Mouse (Mus musculus) hindbrain, embryonic 15.5 days (tissue): ENCODE results near the gene Dleu7. TPM values are rescaled to one million over a fixed set of nuclear protein-coding genes. Genes with fewer than 3 reads are reported as not detected.

ENCODE experiments used
- ATAC-seq: fragments of 200-750 bp; cut with Nextera tagmentation; 2 replicates; pipeline ENCODE4 v1.8.0; 2017; ENCODE audit warnings: low read depth, moderate number of reproducible peaks, moderate TSS enrichment; ENCODE audit not compliant: low FRiP score
- H3K27ac ChIP-seq: fragments of 300-500 bp; sonication (generic); replicated peaks from 2 replicates; pipeline ENCODE4 v1.5.1; 2015; ENCODE audit warnings: mild to moderate bottlenecking, inconsistent platforms
- H3K27me3 ChIP-seq: fragments of 300-500 bp; sonication (generic); 2 replicates; pipeline ENCODE4 v1.6.1; 2015; ENCODE audit warnings: control low read depth, inconsistent platforms
- H3K36me3 ChIP-seq: fragments of 300-500 bp; sonication (generic); 2 replicates; pipeline ENCODE4 v1.6.1; 2015; ENCODE audit warnings: control low read depth, inconsistent platforms
- H3K4me1 ChIP-seq: fragments of 300-500 bp; sonication (generic); replicated peaks from 2 replicates; pipeline ENCODE4 v1.6.1; 2015; ENCODE audit warnings: control low read depth, inconsistent platforms
- H3K4me2 ChIP-seq: fragments of 300-500 bp; sonication (generic); 2 replicates; pipeline ENCODE4 v1.6.1; 2015; ENCODE audit warnings: moderate library complexity, mild to moderate bottlenecking, inconsistent platforms
- H3K4me3 ChIP-seq: fragments of 300-500 bp; sonication (generic); 2 replicates; pipeline ENCODE4 v1.5.1; 2015; ENCODE audit warnings: mild to moderate bottlenecking, inconsistent platforms
- H3K9ac ChIP-seq: fragments of 300-500 bp; sonication (generic); 2 replicates; pipeline ENCODE4 v1.6.1; 2015; ENCODE audit warnings: inconsistent platforms
- H3K9me3 ChIP-seq: fragments of 300-500 bp; sonication (generic); 2 replicates; pipeline ENCODE4 v1.6.1; 2016; ENCODE audit warnings: control low read depth, inconsistent platforms
- WGBS: fragments of 180-500 bp; shearing (Covaris S2); methylation state at CpG from one replicate; pipeline ENCODE4 v1.1.7; 2015; 5-methylcytosine and 5-hydroxymethylcytosine counted together
- polyA plus RNA-seq: library from polyadenylated mRNA; unstranded; fragments of >200 nt; fragmentation: Nextera tagmentation; extraction: Ambion mirVana; gene quantifications from 2 replicates; pipeline ENCODE4 v1.2.1, GENCODE M21; 2015

The Dleu7 gene
- polyA plus RNA-seq, 1 experiment from 2014 or later, result 18.4 TPM

- no peak overlapping the region for H3K27ac ChIP-seq
These were observed 30.6 kb upstream of the Dleu7 start for GRCm38 (mm10) chr14:62323457-62323856.

GRCm38 (mm10) chr14:62322581-62323344 lies 29.9 kb upstream of the Dleu7 start:
- Histone ChIP-seq H3K27ac (no peak overlapping the region), H3K4me2 (no peak overlapping the region), H3K9ac (no peak overlapping the region), H3K27me3 (no peaks in the 10 kb centered on the region), H3K9me3 (no peaks in the 10 kb centered on the region), H3K36me3 (no peaks in the 10 kb centered on the region), H3K4me1 (no peaks in the 10 kb centered on the region), H3K4me3 (no peak overlapping the region)
- WGBS, result 52% methylated on average over 6 of the region's 6 CpGs
- ATAC-seq, result no peak

More at GRCm38 (mm10) chr14:62323457-62323856, 30.6 kb upstream of the Dleu7 start:
- Histone ChIP-seq H3K9ac (no peak overlapping the region), H3K27me3 (no peaks in the 10 kb centered on the region), H3K9me3 (no peaks in the 10 kb centered on the region), H3K4me2 (no peak overlapping the region), H3K36me3 (no peaks in the 10 kb centered on the region), H3K4me1 (no peaks in the 10 kb centered on the region), H3K4me3 (no peak overlapping the region)
- ATAC-seq, result no peak
- 92% methylated on average over 5 of the region's 5 CpGs for WGBS

- 97% methylated on average over 1 of the region's 1 CpGs for WGBS
- no peak overlapping the region for H3K4me2 ChIP-seq
- no peak overlapping the region for H3K27ac ChIP-seq
- H3K4me3 ChIP-seq, result no peak overlapping the region
- H3K27me3 ChIP-seq, result no peaks in the 10 kb centered on the region
- H3K36me3 ChIP-seq, result no peaks in the 10 kb centered on the region
- H3K9me3 ChIP-seq, result no peaks in the 10 kb centered on the region
- peaks cover 5% of the 10 kb centered on the region; the same call in 1 of the 2 replicates for H3K4me1 ChIP-seq
- ATAC-seq, result no peak
- H3K9ac ChIP-seq, result no peak overlapping the region
These were observed 18.8 kb upstream of the Dleu7 start for GRCm38 (mm10) chr14:62311672-62312071.

- Histone ChIP-seq H3K9ac (no peak overlapping the region), H3K36me3 (no peaks in the 10 kb centered on the region), H3K27ac (no peak overlapping the region), H3K4me2 (no peak overlapping the region), H3K9me3 (no peaks in the 10 kb centered on the region), H3K4me1 (peaks cover 5% of the 10 kb centered on the region; the same call in 1 of the 2 replicates), H3K27me3 (no peaks in the 10 kb centered on the region), H3K4me3 (no peak overlapping the region)
- ATAC-seq, result no peak
- 27% methylated on average over 2 of the region's 2 CpGs for WGBS
These were observed 16.2 kb upstream of the Dleu7 start for GRCm38 (mm10) chr14:62309026-62309425.

GRCm38 (mm10) chr14:62307555-62307954 lies 14.7 kb upstream of the Dleu7 start:
- H3K4me1 ChIP-seq, result peaks cover 5% of the 10 kb centered on the region; the same call in 1 of the 2 replicates
- 78% methylated on average over 1 of the region's 1 CpGs for whole genome bisulfite sequencing
- no peak overlapping the region for H3K4me2 ChIP-seq
- no peaks in the 10 kb centered on the region for H3K36me3 ChIP-seq
- no peak overlapping the region for H3K4me3 ChIP-seq
- no peaks in the 10 kb centered on the region for H3K9me3 ChIP-seq
- no peak overlapping the region for H3K27ac ChIP-seq
- H3K9ac ChIP-seq, result no peak overlapping the region
- ATAC-seq, result no peak
- H3K27me3 ChIP-seq, result no peaks in the 10 kb centered on the region

GRCm38 (mm10) chr14:62300031-62300430 lies 7.2 kb upstream of the Dleu7 start:
- no peaks in the 10 kb centered on the region for H3K36me3 ChIP-seq
- ATAC-seq, result no peak
- H3K9ac ChIP-seq, result no peak overlapping the region
- no peak overlapping the region for H3K27ac ChIP-seq
- H3K4me1 ChIP-seq, result no peaks in the 10 kb centered on the region
- H3K9me3 ChIP-seq, result no peaks in the 10 kb centered on the region
- H3K4me3 ChIP-seq, result no peak overlapping the region
- no peaks in the 10 kb centered on the region for H3K27me3 ChIP-seq
- no peak overlapping the region for H3K4me2 ChIP-seq
- 76% methylated on average over 3 of the region's 3 CpGs for WGBS

- Histone ChIP-seq H3K4me3 (no peak overlapping the region), H3K4me2 (no peak overlapping the region), H3K36me3 (no peaks in the 10 kb centered on the region), H3K27ac (no peak overlapping the region), H3K9ac (no peak overlapping the region), H3K27me3 (no peaks in the 10 kb centered on the region), H3K4me1 (no peaks in the 10 kb centered on the region), H3K9me3 (no peaks in the 10 kb centered on the region)
- ATAC-seq, result no peak
- 93% methylated on average over 1 of the region's 1 CpGs for WGBS
These were observed 6.0 kb upstream of the Dleu7 start for GRCm38 (mm10) chr14:62298808-62299207.

- Histone ChIP-seq H3K9ac (peak overlapping the region; percentile 74), H3K27me3 (no peaks in the 10 kb centered on the region), H3K4me2 (peak overlapping the region; percentile 99), H3K36me3 (no peaks in the 10 kb centered on the region), H3K4me1 (peaks cover 19% of the 10 kb centered on the region), H3K4me3 (peak overlapping the region; percentile 61), H3K27ac (no peak overlapping the region), H3K9me3 (no peaks in the 10 kb centered on the region)
- 35% methylated on average over 6 of the region's 7 CpGs for WGBS
- no peak for ATAC-seq
These were observed 720 bp downstream of the Dleu7 start for GRCm38 (mm10) chr14:62292166-62292487.

GRCm38 (mm10) chr14:62291406-62291987 lies 1.4 kb downstream of the Dleu7 start:
- 0 out of 2 replicates have a peak overlapping the region, but pooled peaks have one; percentile 61 for H3K4me3 ChIP-seq
- 95% methylated on average over 1 of the region's 1 CpGs for WGBS

GRCm38 (mm10) chr14:62288731-62289130 lies 4.1 kb downstream of the Dleu7 start:
- Histone ChIP-seq H3K9ac (no peak overlapping the region), H3K9me3 (no peaks in the 10 kb centered on the region), H3K4me1 (peaks cover 19% of the 10 kb centered on the region), H3K36me3 (no peaks in the 10 kb centered on the region), H3K4me3 (no peak overlapping the region), H3K27ac (no peak overlapping the region), H3K4me2 (no peak overlapping the region), H3K27me3 (no peaks in the 10 kb centered on the region)
- ATAC-seq, result no peak
- WGBS, result 95% methylated on average over 3 of the region's 3 CpGs

More at GRCm38 (mm10) chr14:62291406-62291987, 1.4 kb downstream of the Dleu7 start:
- no peaks in the 10 kb centered on the region for H3K36me3 ChIP-seq
- peak overlapping the region; percentile 99 for H3K4me2 ChIP-seq
- no peaks in the 10 kb centered on the region for H3K27me3 ChIP-seq
- no peak for ATAC-seq
- H3K27ac ChIP-seq, result no peak overlapping the region
- peaks cover 19% of the 10 kb centered on the region for H3K4me1 ChIP-seq
- no peak overlapping the region for H3K9ac ChIP-seq
- no peaks in the 10 kb centered on the region for H3K9me3 ChIP-seq

GRCm38 (mm10) chr14:62282974-62283373 lies 9.9 kb downstream of the Dleu7 start:
- H3K27ac ChIP-seq, result no peak overlapping the region
- H3K4me3 ChIP-seq, result no peak overlapping the region
- H3K9me3 ChIP-seq, result no peaks in the 10 kb centered on the region
- WGBS, result 76% methylated on average over 2 of the region's 2 CpGs
- no peak overlapping the region for H3K4me2 ChIP-seq
- no peaks in the 10 kb centered on the region for H3K36me3 ChIP-seq
- no peaks in the 10 kb centered on the region for H3K27me3 ChIP-seq
- no peak for ATAC-seq
- no peak overlapping the region for H3K9ac ChIP-seq
- no peaks in the 10 kb centered on the region for H3K4me1 ChIP-seq

GRCm38 (mm10) chr14:62273604-62274003 lies 19.2 kb downstream of the Dleu7 start:
- H3K9me3 ChIP-seq, result no peaks in the 10 kb centered on the region
- H3K4me3 ChIP-seq, result no peak overlapping the region
- H3K27me3 ChIP-seq, result no peaks in the 10 kb centered on the region
- no peak overlapping the region for H3K9ac ChIP-seq
- no peak for ATAC-seq
- no peak overlapping the region for H3K27ac ChIP-seq
- H3K4me2 ChIP-seq, result no peak overlapping the region
- H3K36me3 ChIP-seq, result no peaks in the 10 kb centered on the region
- no peaks in the 10 kb centered on the region for H3K4me1 ChIP-seq
- 95% methylated on average over 3 of the region's 3 CpGs for WGBS
